Mouse (Mus musculus): Measurements from ENCODE around the gene Gm19402. TPM values are rescaled to one million over a fixed set of nuclear protein-coding genes. Genes with fewer than 3 reads are reported as not detected.

Gene Gm19402
- total RNA-seq, 2 experiments from 2014 or later, result not detected

DNA sequence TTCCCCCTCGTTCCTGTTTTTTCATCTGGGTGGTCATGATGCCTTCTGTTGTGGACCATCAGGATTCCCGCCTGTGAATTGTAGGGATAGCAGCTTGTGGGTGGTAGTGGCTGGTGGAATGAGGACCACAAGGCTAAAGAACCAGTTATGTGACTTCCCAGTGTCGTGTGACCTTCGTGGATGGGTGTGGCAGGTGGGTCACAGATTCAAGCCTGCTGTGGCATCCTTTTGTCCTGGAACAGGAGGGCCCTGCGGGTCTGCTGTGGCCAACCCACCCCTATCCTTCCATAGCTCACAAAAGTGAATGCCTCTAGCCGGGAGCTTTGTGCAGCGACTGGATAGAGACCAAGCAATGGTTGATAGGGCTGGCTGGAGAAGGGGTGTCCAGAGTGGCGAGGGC lies 42.7 kb downstream of the Gm19402 start:
- Histone ChIP-seq H3K4me3 (no peak overlapping the region), H3K27ac (no peak overlapping the region)
- no peak for DNase-seq
- intact Hi-C loops (cut with DNase I), result no loop called here
- no peak for TF ChIP-seq CTCF (IDR thresholded peaks at IDR 0.05)

DNA sequence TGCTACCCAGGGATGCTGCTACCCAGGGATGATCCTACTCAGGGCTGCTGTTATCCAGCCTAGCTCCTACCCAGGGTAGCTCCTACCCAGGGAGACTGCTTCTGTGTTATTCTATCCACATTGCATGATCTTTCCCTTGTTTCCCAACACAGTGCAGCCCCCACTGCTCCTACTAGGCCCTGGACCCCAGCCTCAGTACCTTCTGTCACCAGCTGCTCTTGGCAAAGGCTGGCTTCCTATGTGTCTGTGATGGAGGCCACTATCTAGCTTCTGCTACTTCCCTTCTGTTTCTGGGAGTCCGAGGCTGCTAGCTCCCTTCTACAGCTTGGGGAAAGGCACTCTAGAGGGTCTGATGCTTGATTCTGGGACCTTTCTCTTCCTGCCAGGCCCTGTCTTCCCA lies 43.1 kb downstream of the Gm19402 start:
- TF ChIP-seq CTCF (IDR thresholded peaks at IDR 0.05), result no peak
- intact Hi-C loops (cut with DNase I), result no loop called here
- no peak overlapping the region for H3K27ac ChIP-seq
- no peak overlapping the region for H3K4me3 ChIP-seq
- DNase-seq, result no peak

DNA sequence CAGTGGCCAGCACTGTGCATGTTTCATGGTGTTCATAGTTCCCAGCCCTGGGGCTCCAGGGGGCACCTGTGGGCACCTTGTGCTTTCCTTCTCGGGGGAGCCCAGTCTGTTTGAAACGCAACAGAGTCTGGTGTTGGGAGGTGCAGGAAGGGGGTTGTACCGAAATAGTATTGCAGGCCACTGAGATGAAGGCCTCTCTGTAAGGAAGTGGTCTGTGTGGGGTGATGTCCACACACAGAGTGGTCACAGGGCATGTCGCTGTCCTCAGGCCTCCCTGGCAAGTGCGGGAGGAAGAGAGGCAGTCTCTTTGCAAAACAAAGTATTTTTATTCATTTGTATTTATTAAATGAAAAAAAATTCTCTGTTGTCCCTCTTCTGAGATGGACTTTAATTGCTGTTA lies 45.0 kb downstream of the Gm19402 start:
- no peak for DNase-seq
- TF ChIP-seq CTCF (IDR thresholded peaks at IDR 0.05), result no peak
- H3K27ac ChIP-seq, result no peak overlapping the region
- intact Hi-C loops (cut with DNase I), result no loop called here
- H3K4me3 ChIP-seq, result no peak overlapping the region

DNA sequence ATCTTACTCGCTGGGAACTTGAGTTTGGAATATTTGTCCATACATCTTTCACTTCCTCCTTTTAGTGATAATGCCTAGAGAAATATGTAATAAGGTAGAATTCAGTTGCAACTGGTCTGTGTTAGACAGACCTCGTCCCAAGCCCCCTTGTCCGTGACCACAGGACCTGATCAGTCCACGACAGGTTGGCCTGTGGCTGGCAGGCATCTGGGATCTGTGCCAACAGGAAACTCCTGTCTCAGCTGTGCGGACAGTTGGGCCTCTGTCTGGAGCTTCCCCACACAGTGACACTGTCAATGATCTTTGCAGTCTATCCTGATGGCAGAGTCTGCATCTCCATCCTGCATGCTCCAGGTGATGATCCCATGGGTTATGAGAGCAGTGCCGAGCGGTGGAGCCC lies 47.4 kb downstream of the Gm19402 start:
- no peak for DNase-seq
- H3K27ac ChIP-seq, result no peak overlapping the region
- no peak overlapping the region for H3K4me3 ChIP-seq
- intact Hi-C loops (cut with DNase I), result no loop called here
- no peak for TF ChIP-seq CTCF (IDR thresholded peaks at IDR 0.05)

Small RNA genes lying within 50 kb of the gene (microRNA-seq; reads per million reads assigned to microRNA genes)
- 6.5 reads per million for gene Mir1930

Other genes with a start within 250 kb of the Gm19402 start
- 1 to 10 TPM; 5.4 to 8.4 TPM for gene Fam207a, start 175.0 kb downstream of the Gm19402 start, total RNA-seq (2021)
- 1 to 10 TPM in 1 of 2 experiments, under 1 TPM in 1; 0.92 to 1.8 TPM for gene Itgb2, start 160.5 kb downstream of the Gm19402 start, total RNA-seq (2021)
- gene Pttg1ip, start 109.0 kb downstream of the Gm19402 start, total RNA-seq (2021), result 10 to 100 TPM; 30.5 to 36.5 TPM
- gene Sumo3, start 84.7 kb downstream of the Gm19402 start, total RNA-seq (2021), result 10 to 100 TPM; 43.5 to 44.5 TPM
- gene Gm49325, start 84.6 kb downstream of the Gm19402 start, total RNA-seq (2021), result 1 to 10 TPM; 8.4 to 8.6 TPM
- gene Ube2g2, start 68.5 kb downstream of the Gm19402 start, total RNA-seq (2021), result 10 to 100 TPM; 95.4 to 100.0 TPM
- not detected for gene Tspear, start 4.2 kb downstream of the Gm19402 start, total RNA-seq (2021)
- gene Gm9508, start 6.5 kb upstream of the Gm19402 start, total RNA-seq (2021), result not detected
- not detected for gene Gm10272, start 15.9 kb upstream of the Gm19402 start, total RNA-seq (2021)
- not detected for gene Gm10024, start 20.7 kb upstream of the Gm19402 start, total RNA-seq (2021)
- not detected for gene Gm10142, start 25.1 kb upstream of the Gm19402 start, total RNA-seq (2021)
- not detected for gene Krtap12-1, start 29.8 kb upstream of the Gm19402 start, total RNA-seq (2021)
- not detected for gene Gm10100, start 35.7 kb upstream of the Gm19402 start, total RNA-seq (2021)
- not detected for gene Gm18596, start 51.9 kb upstream of the Gm19402 start, total RNA-seq (2021)
- gene Gm9736, start 60.6 kb upstream of the Gm19402 start, total RNA-seq (2021), result not detected
- not detected for gene Gm3233, start 68.9 kb upstream of the Gm19402 start, total RNA-seq (2021)
- not detected for gene Gm3238, start 80.6 kb upstream of the Gm19402 start, total RNA-seq (2021)
- gene Gm7138, start 86.2 kb upstream of the Gm19402 start, total RNA-seq (2021), result not detected
- not detected for gene Gm3250, start 91.8 kb upstream of the Gm19402 start, total RNA-seq (2021)
- gene Gm7137, start 97.4 kb upstream of the Gm19402 start, total RNA-seq (2021), result not detected
- not detected for gene Gm9639, start 104.3 kb upstream of the Gm19402 start, total RNA-seq (2021)
- not detected for gene Gm19668, start 108.4 kb upstream of the Gm19402 start, total RNA-seq (2021)
- not detected for gene Gm9507, start 121.1 kb upstream of the Gm19402 start, total RNA-seq (2021)
- gene Gm2696, start 123.9 kb upstream of the Gm19402 start, total RNA-seq (2021), result not detected
- gene Krtap10-4, start 136.3 kb upstream of the Gm19402 start, total RNA-seq (2021), result not detected
- not detected for gene Krtap10-10, start 145.2 kb upstream of the Gm19402 start, total RNA-seq (2021)
- gene Gm36176, start 156.0 kb upstream of the Gm19402 start, total RNA-seq (2021), result not detected
- gene Gm10318, start 162.1 kb upstream of the Gm19402 start, total RNA-seq (2021), result not detected
- not detected for gene Gm3285, start 171.2 kb upstream of the Gm19402 start, total RNA-seq (2021)
- under 1 TPM; 0.13 to 0.14 TPM for gene Lrrc3, start 211.8 kb upstream of the Gm19402 start, total RNA-seq (2021)